Mouse (Mus musculus): ENCODE data around the gene Vmn1r119. TPM values are rescaled to one million over a fixed set of nuclear protein-coding genes. Genes with fewer than 3 reads are reported as not detected.
"Not testable (repeated sequence)": the region's sequence is repeated elsewhere in the genome, so short reads cannot be mapped to it uniquely, and the experiment has no call there.

Vmn1r119 gene
- not detected in 2 replicates for total RNA-seq (2014; rRNA removed; ENCODE audit: low replicate concordance)
- not detected in 2 replicates for polyA plus RNA-seq (2015; fragmentation: Nextera tagmentation; extraction: Ambion mirVana)

DNA sequence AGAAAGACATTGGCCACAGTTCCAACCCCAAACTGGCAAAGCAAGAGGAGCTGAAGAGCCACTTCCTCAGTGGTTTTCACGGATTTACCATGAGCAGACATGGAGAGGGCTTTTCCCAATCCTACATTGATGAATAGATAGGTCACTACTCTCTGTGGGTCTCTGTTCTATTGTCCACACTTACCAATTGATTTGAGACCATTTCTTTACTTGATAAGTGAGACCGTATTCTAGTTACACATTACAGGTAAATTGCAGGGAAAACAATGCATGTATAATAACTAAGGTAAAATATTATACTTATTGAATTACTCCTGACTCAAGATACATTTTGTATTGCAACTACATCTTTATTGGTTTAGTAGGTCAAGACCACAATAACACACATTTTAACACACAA is at the start of gene Vmn1r119:
Gene Vmn1r119, minus strand, starts transcription at position 101 of the 400 bp plus-strand sequence.
- H3K36me3 ChIP-seq (replicated peaks; ENCODE audit: control insufficient read depth, insufficient read depth, low read length); ATAC-seq (ENCODE audit: insufficient read depth, low read depth); H3K9ac ChIP-seq (replicated peaks; ENCODE audit: low read depth, low read length); H3K4me1 ChIP-seq (ENCODE audit: control insufficient read depth, insufficient read depth); DNase-seq (ENCODE audit: low spot score); H3K27me3 ChIP-seq (ENCODE audit: control insufficient read depth, insufficient read depth, low read length); H3K27ac ChIP-seq (ENCODE audit: low read depth); H3K9me3 ChIP-seq (replicated peaks; ENCODE audit: control insufficient read depth, low read length); H3K4me3 ChIP-seq (ENCODE audit: low read depth, low read length); H3K4me2 ChIP-seq (ENCODE audit: low read depth, low read length): not testable (repeated sequence)
- WGBS: no CpG with 5 or more reads among the region's 2 CpGs

GRCm38 (mm10) chr7:21053684-21054083 is 41.4 kb upstream of the Vmn1r119 start, which contains the start of gene Vmn1r120:
Gene Vmn1r120 (minus strand): TSS chr7:21053784.
- not testable (repeated sequence) for H3K27me3 ChIP-seq (ENCODE audit: control insufficient read depth, insufficient read depth, low read length); DNase-seq (ENCODE audit: low spot score); ATAC-seq (ENCODE audit: insufficient read depth, low read depth); H3K36me3 ChIP-seq (replicated peaks; ENCODE audit: control insufficient read depth, insufficient read depth, low read length); H3K4me3 ChIP-seq (ENCODE audit: low read depth, low read length); H3K4me2 ChIP-seq (ENCODE audit: low read depth, low read length); H3K9ac ChIP-seq (replicated peaks; ENCODE audit: low read depth, low read length); H3K27ac ChIP-seq (ENCODE audit: low read depth); H3K4me1 ChIP-seq (ENCODE audit: control insufficient read depth, insufficient read depth); H3K9me3 ChIP-seq (replicated peaks; ENCODE audit: control insufficient read depth, low read length)
- WGBS: 60% methylated on average over 1 of the region's 1 CpGs

Other genes starting within 250 kb of the Vmn1r119 start
- gene Vmn1r112, start 241.3 kb downstream of the Vmn1r119 start, total RNA-seq (2014; rRNA removed; ENCODE audit: low replicate concordance): not detected in 2 replicates
- not detected in 2 replicates for gene Vmn1r112, start 241.3 kb downstream of the Vmn1r119 start, polyA plus RNA-seq (2015; fragmentation: Nextera tagmentation; extraction: Ambion mirVana)
- gene Vmn1r113, start 225.2 kb downstream of the Vmn1r119 start, total RNA-seq (2014; rRNA removed; ENCODE audit: low replicate concordance): not detected in 2 replicates
- gene Vmn1r113, start 225.2 kb downstream of the Vmn1r119 start, polyA plus RNA-seq (2015; fragmentation: Nextera tagmentation; extraction: Ambion mirVana): not detected in 2 replicates
- gene Vmn1r114, start 200.3 kb downstream of the Vmn1r119 start, total RNA-seq (2014; rRNA removed; ENCODE audit: low replicate concordance): not detected in 2 replicates
- not detected in 2 replicates for gene Vmn1r114, start 200.3 kb downstream of the Vmn1r119 start, polyA plus RNA-seq (2015; fragmentation: Nextera tagmentation; extraction: Ambion mirVana)
- not detected in 2 replicates for gene Vmn1r115, start 167.5 kb downstream of the Vmn1r119 start, total RNA-seq (2014; rRNA removed; ENCODE audit: low replicate concordance)
- gene Vmn1r115, start 167.5 kb downstream of the Vmn1r119 start, polyA plus RNA-seq (2015; fragmentation: Nextera tagmentation; extraction: Ambion mirVana): not detected in 2 replicates
- not detected in 2 replicates for gene Vmn1r116, start 140.2 kb downstream of the Vmn1r119 start, total RNA-seq (2014; rRNA removed; ENCODE audit: low replicate concordance)
- not detected in 2 replicates for gene Vmn1r116, start 140.2 kb downstream of the Vmn1r119 start, polyA plus RNA-seq (2015; fragmentation: Nextera tagmentation; extraction: Ambion mirVana)
- gene Vmn1r117, start 128.3 kb downstream of the Vmn1r119 start, total RNA-seq (2014; rRNA removed; ENCODE audit: low replicate concordance): not detected in 2 replicates
- not detected in 2 replicates for gene Vmn1r117, start 128.3 kb downstream of the Vmn1r119 start, polyA plus RNA-seq (2015; fragmentation: Nextera tagmentation; extraction: Ambion mirVana)
- not detected in 2 replicates for gene Vmn1r118, start 100.1 kb downstream of the Vmn1r119 start, total RNA-seq (2014; rRNA removed; ENCODE audit: low replicate concordance)
- not detected in 2 replicates for gene Vmn1r118, start 100.1 kb downstream of the Vmn1r119 start, polyA plus RNA-seq (2015; fragmentation: Nextera tagmentation; extraction: Ambion mirVana)
- gene Vmn1r120, start 41.3 kb upstream of the Vmn1r119 start, total RNA-seq (2014; rRNA removed; ENCODE audit: low replicate concordance): not detected in 2 replicates
- gene Vmn1r120, start 41.3 kb upstream of the Vmn1r119 start, polyA plus RNA-seq (2015; fragmentation: Nextera tagmentation; extraction: Ambion mirVana): not detected in 2 replicates
- not detected in 2 replicates for gene Vmn1r121, start 86.1 kb upstream of the Vmn1r119 start, total RNA-seq (2014; rRNA removed; ENCODE audit: low replicate concordance)
- gene Vmn1r121, start 86.1 kb upstream of the Vmn1r119 start, polyA plus RNA-seq (2015; fragmentation: Nextera tagmentation; extraction: Ambion mirVana): not detected in 2 replicates
- not detected in 2 replicates for gene Vmn1r122, start 121.7 kb upstream of the Vmn1r119 start, total RNA-seq (2014; rRNA removed; ENCODE audit: low replicate concordance)
- not detected in 2 replicates for gene Vmn1r122, start 121.7 kb upstream of the Vmn1r119 start, polyA plus RNA-seq (2015; fragmentation: Nextera tagmentation; extraction: Ambion mirVana)
- gene Vmn1r123, start 149.7 kb upstream of the Vmn1r119 start, total RNA-seq (2014; rRNA removed; ENCODE audit: low replicate concordance): not detected in 2 replicates
- gene Vmn1r123, start 149.7 kb upstream of the Vmn1r119 start, polyA plus RNA-seq (2015; fragmentation: Nextera tagmentation; extraction: Ambion mirVana): not detected in 2 replicates
- gene Gm5157, start 178.0 kb upstream of the Vmn1r119 start, total RNA-seq (2014; rRNA removed; ENCODE audit: low replicate concordance): not detected in 2 replicates
- gene Gm5157, start 178.0 kb upstream of the Vmn1r119 start, polyA plus RNA-seq (2015; fragmentation: Nextera tagmentation; extraction: Ambion mirVana): not detected in 2 replicates
- gene Vmn1r124, start 248.2 kb upstream of the Vmn1r119 start, total RNA-seq (2014; rRNA removed; ENCODE audit: low replicate concordance): not detected in 2 replicates
- gene Vmn1r124, start 248.2 kb upstream of the Vmn1r119 start, polyA plus RNA-seq (2015; fragmentation: Nextera tagmentation; extraction: Ambion mirVana): not detected in 2 replicates

Measured in heart, postnatal 0 days (tissue).